Mouse (Mus musculus) fibroblast of lung, adult 2 months (primary cell): Measurements from ENCODE around the gene Magi1.

ENCODE experiments used
- DNase-seq: peaks from one replicate; pipeline ENCODE4 v3.0.0-alpha.2; 2011; ENCODE audit warnings: low read depth

Magi1 gene

GRCm38 (mm10) chr6:94283318-94284061, at the start of gene Magi1:
Gene Magi1, minus strand, starts transcription at chr6:94283917.
- DNase-seq: peak; percentile 71

GRCm38 (mm10) chr6:94327143-94327542, 43.4 kb upstream of the Magi1 start:
- no peak for DNase-seq

GRCm38 (mm10) chr6:94316886-94317285, 33.2 kb upstream of the Magi1 start:
- no peak for DNase-seq

- no peak for DNase-seq
These were observed 28.6 kb upstream of the Magi1 start for GRCm38 (mm10) chr6:94312285-94312684.

GRCm38 (mm10) chr6:94308498-94308897, 24.8 kb upstream of the Magi1 start:
- no peak for DNase-seq

- peak; percentile 88 for DNase-seq
These were observed 19.8 kb upstream of the Magi1 start for GRCm38 (mm10) chr6:94303512-94303911.

GRCm38 (mm10) chr6:94301804-94302203, 18.1 kb upstream of the Magi1 start:
- DNase-seq: no peak

- DNase-seq: no peak
These were observed 16.8 kb upstream of the Magi1 start for GRCm38 (mm10) chr6:94300562-94300961.

- no peak for DNase-seq
These were observed 3.7 kb upstream of the Magi1 start for GRCm38 (mm10) chr6:94287387-94287786.

GRCm38 (mm10) chr6:94286555-94286954, 2.8 kb upstream of the Magi1 start:
- DNase-seq: no peak

- no peak for DNase-seq
These were observed 540 bp upstream of the Magi1 start for GRCm38 (mm10) chr6:94284089-94284825.

- no peak for DNase-seq
These were observed 1.1 kb downstream of the Magi1 start for GRCm38 (mm10) chr6:94282301-94283241.

- no peak for DNase-seq
These were observed 2.0 kb downstream of the Magi1 start for GRCm38 (mm10) chr6:94281606-94282280.

- DNase-seq: no peak
These were observed 9.8 kb downstream of the Magi1 start for GRCm38 (mm10) chr6:94273941-94274340.

GRCm38 (mm10) chr6:94270001-94270400, 13.7 kb downstream of the Magi1 start:
- peak; percentile 40 for DNase-seq

GRCm38 (mm10) chr6:94269174-94269573, 14.5 kb downstream of the Magi1 start:
- DNase-seq: no peak

GRCm38 (mm10) chr6:94265244-94265935, 18.3 kb downstream of the Magi1 start:
- no peak for DNase-seq

GRCm38 (mm10) chr6:94264183-94264941, 19.4 kb downstream of the Magi1 start:
- DNase-seq: no peak

- DNase-seq: no peak
These were observed 22.9 kb downstream of the Magi1 start for GRCm38 (mm10) chr6:94260831-94261230.

- no peak for DNase-seq
These were observed 23.7 kb downstream of the Magi1 start for GRCm38 (mm10) chr6:94259981-94260380.
